Mouse (Mus musculus): Measurements from ENCODE around the gene Tm7sf2. TPM values are rescaled to one million over a fixed set of nuclear protein-coding genes. Genes with fewer than 3 reads are reported as not detected.

Tm7sf2 gene
- polyA plus RNA-seq, 1 experiment = 49.4 TPM

- Histone ChIP-seq H3K27ac (ENCODE audit: insufficient read depth, low read depth, low read length) (no peak overlapping the region), H3K4me3 (ENCODE audit: low read depth, low read length) (no peak overlapping the region), H3K27me3 (ENCODE audit: control insufficient read depth, insufficient read depth, low read length) (no peaks in the 10 kb centered on the region), H3K4me1 (ENCODE audit: control insufficient read depth, insufficient read depth, insufficient read length, low read length) (peaks cover 18% of the 10 kb centered on the region), H3K36me3 (ENCODE audit: control insufficient read depth, insufficient read depth, low read length) (no peaks in the 10 kb centered on the region)
- no peak for TF ChIP-seq CTCF (IDR thresholded peaks at IDR 0.05; ENCODE audit: extremely low read depth, insufficient read length, insufficient replicate concordance, low read depth, low read length)
- WGBS = 87% methylated on average over 7 of the region's 7 CpGs
Observed at GRCm38 (mm10) chr19:6023930-6024329, 44.2 kb downstream of the Tm7sf2 start.

- Histone ChIP-seq H3K4me1 (ENCODE audit: control insufficient read depth, insufficient read depth, insufficient read length, low read length) (peaks cover 17% of the 10 kb centered on the region), H3K4me3 (ENCODE audit: low read depth, low read length) (no peak overlapping the region), H3K36me3 (ENCODE audit: control insufficient read depth, insufficient read depth, low read length) (no peaks in the 10 kb centered on the region), H3K27ac (ENCODE audit: insufficient read depth, low read depth, low read length) (no peak overlapping the region), H3K27me3 (ENCODE audit: control insufficient read depth, insufficient read depth, low read length) (no peaks in the 10 kb centered on the region)
- WGBS = 86% methylated on average over 8 of the region's 8 CpGs
- TF ChIP-seq POLR2A (IDR thresholded peaks at IDR 0.05; ENCODE audit: low read depth, low read length) (no peak), CTCF (IDR thresholded peaks at IDR 0.05; ENCODE audit: extremely low read depth, insufficient read length, insufficient replicate concordance, low read depth, low read length) (no peak)
Observed at GRCm38 (mm10) chr19:6023059-6023458, 45.1 kb downstream of the Tm7sf2 start.

- TF ChIP-seq CTCF (IDR thresholded peaks at IDR 0.05; ENCODE audit: extremely low read depth, insufficient read length, insufficient replicate concordance, low read depth, low read length) (no peak), POLR2A (IDR thresholded peaks at IDR 0.05; ENCODE audit: low read depth, low read length) (no peak)
- WGBS = 20% methylated on average over 3 of the region's 3 CpGs
- Histone ChIP-seq H3K4me1 (ENCODE audit: control insufficient read depth, insufficient read depth, insufficient read length, low read length) (peaks cover 21% of the 10 kb centered on the region), H3K27me3 (ENCODE audit: control insufficient read depth, insufficient read depth, low read length) (no peaks in the 10 kb centered on the region), H3K4me3 (ENCODE audit: low read depth, low read length) (no peak overlapping the region), H3K27ac (ENCODE audit: insufficient read depth, low read depth, low read length) (peak overlapping the region; percentile 60), H3K36me3 (ENCODE audit: control insufficient read depth, insufficient read depth, low read length) (no peaks in the 10 kb centered on the region)
Observed at GRCm38 (mm10) chr19:6020276-6020675, 47.9 kb downstream of the Tm7sf2 start.

GRCm38 (mm10) chr19:6018142-6019089 lies 49.8 kb downstream of the Tm7sf2 start:
- no peak overlapping the region for H3K4me3 ChIP-seq (ENCODE audit: low read depth, low read length)
- no peaks in the 10 kb centered on the region for H3K27me3 ChIP-seq (ENCODE audit: control insufficient read depth, insufficient read depth, low read length)
- peaks cover 28% of the 10 kb centered on the region; the same call in 1 of the 2 replicates for H3K4me1 ChIP-seq (ENCODE audit: control insufficient read depth, insufficient read depth, insufficient read length, low read length)
- no peaks in the 10 kb centered on the region for H3K36me3 ChIP-seq (ENCODE audit: control insufficient read depth, insufficient read depth, low read length)
- no peak for TF ChIP-seq POLR2A (IDR thresholded peaks at IDR 0.05; ENCODE audit: low read depth, low read length)
- peak; percentile 96 for TF ChIP-seq CTCF (IDR thresholded peaks at IDR 0.05; ENCODE audit: extremely low read depth, insufficient read length, insufficient replicate concordance, low read depth, low read length)
- H3K27ac ChIP-seq (ENCODE audit: insufficient read depth, low read depth, low read length) = no peak overlapping the region
- WGBS = 20% methylated on average over 15 of the region's 15 CpGs

- 40% methylated on average over 7 of the region's 7 CpGs for WGBS
- Histone ChIP-seq H3K4me3 (ENCODE audit: low read depth, low read length) (peak overlapping the region; percentile 80; the same call in 1 of the 2 replicates), H3K36me3 (ENCODE audit: control insufficient read depth, insufficient read depth, low read length) (peaks cover 5% of the 10 kb centered on the region; the same call in 1 of the 2 replicates), H3K27me3 (ENCODE audit: control insufficient read depth, insufficient read depth, low read length) (no peaks in the 10 kb centered on the region), H3K4me1 (ENCODE audit: control insufficient read depth, insufficient read depth, insufficient read length, low read length) (peaks cover 20% of the 10 kb centered on the region; the same call in 1 of the 2 replicates), H3K27ac (ENCODE audit: insufficient read depth, low read depth, low read length) (no peak overlapping the region)
- TF ChIP-seq POLR2A (IDR thresholded peaks at IDR 0.05; ENCODE audit: low read depth, low read length) (no peak), CTCF (IDR thresholded peaks at IDR 0.05; ENCODE audit: extremely low read depth, insufficient read length, insufficient replicate concordance, low read depth, low read length) (no peak)
Observed at GRCm38 (mm10) chr19:6016532-6016931, 51.6 kb downstream of the Tm7sf2 start.

GRCm38 (mm10) chr19:6015511-6016315 lies 52.5 kb downstream of the Tm7sf2 start, which contains the start of gene Capn1:
Gene Capn1 (minus strand): TSS chr19:6015897.
- Histone ChIP-seq H3K27me3 (ENCODE audit: control insufficient read depth, insufficient read depth, low read length) (no peaks in the 10 kb centered on the region), H3K4me3 (ENCODE audit: low read depth, low read length) (peak within 1 kb of the TSS; percentile 80), H3K27ac (ENCODE audit: insufficient read depth, low read depth, low read length) (peak within 1 kb of the TSS; percentile 64), H3K36me3 (ENCODE audit: control insufficient read depth, insufficient read depth, low read length) (peaks cover 12% of the 10 kb centered on the region), H3K4me1 (ENCODE audit: control insufficient read depth, insufficient read depth, insufficient read length, low read length) (peaks cover 17% of the 10 kb centered on the region; the same call in 1 of the 2 replicates)
- WGBS = 3% methylated on average over 40 of the region's 40 CpGs
- no peak for TF ChIP-seq POLR2A (IDR thresholded peaks at IDR 0.05; ENCODE audit: low read depth, low read length)
- TF ChIP-seq CTCF (IDR thresholded peaks at IDR 0.05; ENCODE audit: extremely low read depth, insufficient read length, insufficient replicate concordance, low read depth, low read length) = peak; percentile 35; the same call in 1 of the 2 replicates
